Mouse (Mus musculus) hindlimb bud, embryonic 11.5 days (tissue): ENCODE data around the gene Tnfrsf13b.
A peak's percentile ranks its signal among the peaks of the same experiment; 100 is the strongest.
"Not testable (repeated sequence)": the region's sequence is repeated elsewhere in the genome, so short reads cannot be mapped to it uniquely, and the experiment has no call there.

ENCODE experiments used
- DNase-seq: peaks from one replicate; pipeline ENCODE4 v3.0.0-alpha.2; 2012; ENCODE audit warnings: low read depth, low spot score; ENCODE audit errors: extremely low spot score

Tnfrsf13b gene

DNA sequence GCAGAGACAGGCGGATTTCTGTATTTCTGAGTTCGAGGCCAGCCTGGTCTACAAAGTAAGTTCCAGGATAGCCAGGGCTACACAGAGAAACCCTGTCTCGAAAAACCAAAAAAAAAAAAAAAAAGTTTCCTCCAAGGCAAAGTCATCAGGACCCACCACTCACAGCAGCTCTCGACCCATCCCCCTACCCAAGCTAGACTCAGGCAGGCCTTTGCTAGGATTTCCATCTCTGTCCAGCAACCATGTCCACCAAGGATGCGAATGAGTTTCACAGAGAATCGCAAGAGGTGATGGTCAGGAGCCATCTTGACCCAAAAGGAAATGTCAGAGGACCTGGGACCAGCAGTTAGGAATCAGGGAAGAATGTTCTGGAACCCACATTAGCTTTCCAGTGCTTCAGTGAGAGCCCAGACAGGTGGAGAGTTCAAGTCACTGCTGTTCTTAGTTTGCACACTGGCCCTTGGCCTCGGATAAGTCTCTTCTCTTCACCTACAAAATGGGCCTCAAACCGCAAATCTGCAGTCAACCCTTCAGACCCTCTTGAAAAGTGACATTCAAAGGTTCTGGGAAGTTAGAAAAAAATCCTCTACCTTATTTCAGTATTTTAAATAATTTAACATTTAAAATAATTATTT is 983 bp downstream of the Tnfrsf13b start:
- no peak for DNase-seq

DNA sequence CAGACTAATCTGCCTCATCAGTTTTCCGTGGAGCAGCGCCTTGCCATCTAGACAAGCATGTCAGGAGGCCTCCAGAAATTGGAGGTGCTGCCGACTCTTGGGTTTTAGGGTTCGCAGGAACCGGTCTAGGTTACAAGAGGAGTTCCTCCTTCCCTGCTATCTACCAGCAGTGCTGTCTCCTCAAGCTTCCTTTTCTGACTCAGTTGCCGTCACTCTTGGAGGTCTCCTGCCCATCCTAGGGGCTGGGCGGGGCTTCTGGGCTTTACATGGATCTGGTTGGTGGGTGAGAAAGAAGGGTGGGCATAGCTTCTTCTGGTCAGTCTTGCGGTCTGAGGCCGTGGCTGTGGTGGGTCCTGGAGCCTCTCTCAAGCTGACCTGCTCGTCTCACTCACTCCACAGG is 2.8 kb downstream of the Tnfrsf13b start:
- DNase-seq: no peak

DNA sequence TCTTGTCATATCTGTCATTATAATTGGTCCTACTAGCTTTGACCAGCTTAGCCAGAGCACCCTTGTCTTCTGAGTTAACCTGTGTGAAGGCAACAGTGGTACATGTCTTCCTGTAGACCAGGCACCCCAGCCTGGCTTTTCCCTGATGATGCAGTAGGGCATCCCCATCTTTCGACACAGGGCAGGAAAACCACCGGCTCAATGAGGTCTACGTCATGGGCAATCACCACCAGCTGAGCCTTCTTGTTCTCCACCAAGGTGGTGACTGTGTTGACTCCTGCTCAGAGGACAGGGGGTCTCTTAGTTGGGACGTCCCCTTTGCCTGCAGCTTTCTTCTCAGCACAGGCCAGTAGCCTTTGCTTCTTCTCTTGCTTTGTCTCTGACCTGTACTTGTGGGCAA is 4.1 kb downstream of the Tnfrsf13b start:
- DNase-seq: not testable (repeated sequence)

DNA sequence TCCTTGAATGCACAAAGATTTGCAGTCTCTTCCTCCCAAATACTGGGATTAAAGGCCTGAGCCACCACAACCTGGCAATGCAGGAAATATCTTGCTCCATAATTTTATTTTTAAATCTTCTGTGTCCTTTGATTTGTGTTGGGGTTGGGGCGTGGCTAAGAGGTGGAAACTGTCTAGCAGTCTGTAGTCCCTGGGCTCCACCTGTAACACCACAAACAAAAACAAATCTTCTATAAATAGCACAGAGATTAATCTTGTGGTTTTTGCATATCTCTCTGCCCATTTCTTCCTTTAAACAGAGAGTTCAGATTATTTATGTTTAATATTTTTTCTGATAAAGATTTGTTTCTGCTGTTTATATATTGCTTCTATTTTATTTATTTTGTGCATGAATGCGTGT is 6.4 kb downstream of the Tnfrsf13b start:
- DNase-seq: no peak

DNA sequence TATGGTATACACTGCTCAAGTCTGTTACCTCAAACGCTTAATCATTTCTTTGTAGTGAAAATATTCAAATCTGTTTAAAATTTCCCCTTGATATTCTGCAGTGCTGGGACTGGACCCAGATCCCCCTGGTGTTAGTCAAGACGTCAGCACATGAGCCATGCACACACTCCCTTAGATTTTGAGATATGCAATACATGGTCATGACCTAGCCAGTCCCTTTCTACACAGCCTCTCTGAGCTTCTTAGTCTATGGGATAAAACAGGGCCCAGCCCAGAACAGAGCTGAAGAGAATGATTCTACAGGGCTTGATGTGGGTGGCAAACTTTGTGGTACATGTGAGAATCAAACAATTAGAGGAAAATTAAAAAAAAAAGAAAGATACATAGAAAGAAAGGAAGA is 15.1 kb downstream of the Tnfrsf13b start:
- no peak for DNase-seq

DNA sequence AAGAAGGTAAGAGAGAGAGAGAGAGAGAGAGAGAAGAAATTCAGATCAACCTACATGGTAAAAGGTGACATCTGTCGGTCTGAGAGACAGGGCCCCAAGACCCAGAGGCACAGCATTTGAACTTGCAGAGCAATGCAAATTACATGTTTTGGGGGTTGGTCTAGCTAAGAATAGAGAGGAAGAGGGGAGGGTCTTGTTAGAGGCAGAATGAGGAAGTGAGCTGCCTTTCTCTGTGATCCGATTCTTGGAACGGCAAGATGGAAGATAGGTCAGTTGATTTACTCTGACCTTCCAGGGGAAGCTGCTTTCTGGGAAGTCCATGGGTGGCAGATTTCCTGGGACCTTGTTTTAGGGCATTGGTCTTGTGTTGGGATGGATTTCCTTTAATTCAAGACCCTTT is 15.7 kb downstream of the Tnfrsf13b start:
- DNase-seq: no peak

DNA sequence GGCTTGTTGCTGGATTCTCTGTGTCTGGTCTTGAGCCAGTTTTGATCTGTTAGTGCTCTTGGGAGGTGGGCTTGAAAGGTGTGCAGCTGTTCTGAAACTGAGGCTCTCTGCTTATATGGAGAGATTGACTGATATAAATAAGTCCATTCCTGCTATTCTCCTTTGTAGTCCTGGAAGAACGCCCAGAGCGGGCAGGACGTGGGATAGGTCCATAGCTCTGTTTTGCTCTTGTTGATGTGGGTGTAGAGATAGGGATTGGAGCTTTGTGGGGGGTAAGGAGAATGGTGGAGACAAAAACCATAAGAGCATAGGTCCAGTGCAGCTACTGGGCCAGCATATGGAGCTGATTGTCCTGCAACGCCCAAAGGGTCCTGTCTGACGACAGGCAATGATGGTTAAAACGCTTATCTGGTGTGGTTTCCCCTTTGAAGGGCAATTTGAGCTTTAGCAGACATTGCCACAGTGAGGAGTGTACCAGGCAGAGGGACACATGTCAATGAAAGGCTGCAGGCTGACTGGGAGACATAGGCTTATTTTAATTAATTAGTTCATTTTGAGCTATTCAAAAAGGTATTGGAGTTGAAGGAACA is 16.5 kb downstream of the Tnfrsf13b start:
- DNase-seq: no peak

DNA sequence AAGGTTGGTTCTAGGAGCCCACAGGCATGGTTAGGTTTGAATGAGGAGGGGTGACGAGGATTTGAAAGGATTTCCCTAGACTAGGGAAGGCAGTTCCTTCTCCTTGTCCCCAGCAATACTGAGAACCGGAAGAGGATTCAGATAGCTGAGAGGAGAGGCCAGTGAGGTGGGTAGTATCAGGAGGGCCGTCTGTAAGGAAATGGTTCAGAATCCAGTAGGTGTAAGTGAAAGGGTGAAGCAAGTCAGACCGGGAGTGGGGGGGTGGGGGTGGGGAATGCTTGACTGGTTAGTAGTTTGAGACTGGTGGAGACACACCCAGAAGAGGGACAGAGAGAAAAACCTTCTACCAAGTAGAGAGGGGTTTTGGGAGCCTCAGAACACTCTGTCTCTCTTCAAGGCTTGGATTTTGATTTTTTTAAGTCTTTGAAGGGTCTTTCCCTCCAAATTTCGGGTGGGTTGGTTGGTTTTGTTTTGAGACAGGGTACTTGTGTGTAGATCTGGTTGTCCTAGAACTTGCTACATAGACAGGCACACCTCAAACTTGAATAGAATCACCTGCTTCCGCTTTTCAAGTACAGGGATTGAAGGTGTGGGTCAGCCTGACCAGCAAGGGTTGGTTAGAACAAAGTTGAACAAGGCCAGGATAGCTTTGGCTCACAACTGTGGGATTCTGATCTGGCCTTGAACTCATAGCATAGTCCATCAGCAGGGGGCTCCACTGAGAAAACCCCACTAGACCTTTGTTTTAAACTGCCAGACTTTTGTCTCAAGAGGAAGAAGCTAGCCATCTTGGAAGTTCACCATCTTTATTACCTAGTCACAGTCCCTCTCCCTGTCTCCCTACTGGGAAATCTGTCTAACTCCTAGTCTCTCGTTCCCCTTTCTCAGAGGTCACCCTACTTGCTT is 17.3 kb downstream of the Tnfrsf13b start:
- no peak for DNase-seq

DNA sequence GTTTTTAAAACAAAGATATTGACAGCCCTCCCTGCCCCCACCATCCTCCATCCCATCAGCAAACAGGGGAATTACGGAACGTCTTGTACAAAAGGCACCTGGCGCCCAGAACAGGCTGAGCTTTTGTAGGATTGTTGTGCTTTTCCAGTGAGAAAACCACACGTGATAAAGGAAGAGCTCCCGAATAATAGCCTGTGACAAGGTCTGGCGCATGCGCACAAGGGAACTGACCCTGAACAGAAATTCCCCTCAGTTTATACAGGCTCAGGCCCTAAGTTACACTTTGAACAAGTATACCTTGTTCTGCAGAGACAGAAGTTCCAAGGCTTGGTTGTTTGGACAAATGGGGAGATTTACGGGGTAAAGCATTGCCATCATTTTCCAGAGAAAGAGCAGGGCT is 19.0 kb downstream of the Tnfrsf13b start:
- DNase-seq: no peak

DNA sequence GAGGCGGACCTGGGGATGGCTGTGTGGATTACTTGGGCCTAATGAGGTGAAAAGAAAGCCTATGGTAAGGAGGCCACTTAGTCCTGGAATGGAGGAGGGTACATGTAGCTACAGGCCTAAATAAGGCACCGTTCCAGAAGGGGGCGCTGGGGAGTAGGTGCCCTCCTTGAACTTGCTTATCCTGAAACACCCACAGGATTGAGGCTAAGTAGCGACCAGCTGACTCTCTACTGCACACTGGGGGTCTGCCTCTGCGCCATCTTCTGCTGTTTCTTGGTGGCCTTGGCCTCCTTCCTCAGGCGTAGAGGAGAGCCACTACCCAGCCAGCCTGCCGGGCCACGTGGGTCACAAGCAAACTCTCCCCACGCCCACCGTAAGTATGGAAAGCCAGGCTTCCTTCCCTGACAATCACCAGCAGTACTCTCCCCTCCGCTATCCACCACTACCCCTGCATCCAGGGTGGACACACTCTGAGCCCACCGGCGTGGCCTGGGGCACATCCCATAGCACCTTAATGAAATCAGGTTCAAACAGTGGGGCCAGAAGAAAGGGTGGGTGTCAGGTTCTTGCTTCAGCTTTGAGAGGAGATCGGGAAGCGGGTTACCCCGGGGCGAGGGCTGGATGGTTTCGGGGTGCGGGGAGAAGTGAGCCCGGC is 20.2 kb downstream of the Tnfrsf13b start:
- peak; percentile 8 for DNase-seq

DNA sequence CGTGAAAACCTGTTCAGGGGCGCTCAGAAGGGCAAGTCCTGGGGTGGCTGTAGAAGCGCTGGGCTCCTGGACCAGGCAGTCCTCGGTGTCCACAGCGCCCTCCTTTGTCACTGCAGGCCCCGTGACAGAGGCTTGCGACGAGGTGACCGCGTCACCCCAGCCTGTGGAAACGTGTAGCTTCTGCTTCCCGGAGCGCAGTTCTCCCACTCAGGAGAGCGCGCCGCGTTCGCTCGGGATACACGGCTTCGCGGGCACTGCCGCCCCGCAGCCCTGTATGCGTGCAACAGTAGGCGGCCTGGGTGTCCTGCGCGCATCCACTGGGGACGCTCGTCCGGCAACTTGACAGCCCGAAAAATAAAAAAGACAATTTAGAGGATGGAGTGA is 20.7 kb downstream of the Tnfrsf13b start:
- DNase-seq: no peak

DNA sequence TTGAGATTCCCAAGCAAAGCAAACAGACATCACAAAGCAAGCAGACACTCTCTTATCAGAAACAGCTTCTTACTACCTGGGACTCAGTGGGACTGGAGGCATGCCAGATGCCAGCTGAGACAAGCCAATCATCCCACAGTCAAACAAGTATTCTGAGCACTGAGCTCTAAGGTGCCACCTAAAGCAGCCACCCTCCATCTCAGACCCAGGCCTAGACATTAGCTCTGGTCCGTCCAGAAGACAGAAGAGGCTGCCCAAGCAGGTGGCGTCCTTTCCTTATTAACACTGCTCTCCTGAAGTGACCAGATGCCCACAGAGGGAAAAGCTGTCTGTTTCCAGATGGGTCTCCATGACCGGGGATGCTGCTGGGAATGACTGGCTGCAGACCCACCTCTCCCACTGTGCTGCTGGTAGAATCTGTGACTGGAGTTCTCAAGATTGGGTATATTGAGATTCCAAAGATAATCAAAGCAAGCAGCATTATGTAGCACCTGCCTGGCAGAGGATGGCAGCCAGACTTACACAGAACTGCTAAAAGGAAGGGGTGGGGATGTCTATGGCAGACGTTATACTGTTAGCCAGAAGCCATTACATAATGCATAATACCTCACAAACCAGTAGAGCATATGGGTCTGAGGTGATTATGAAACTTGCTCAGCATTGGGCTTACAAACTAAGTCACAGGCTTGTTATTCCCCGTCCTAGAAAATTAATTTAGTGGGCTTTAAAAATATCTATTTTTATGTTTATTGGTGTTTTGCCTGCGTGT is 23.9 kb downstream of the Tnfrsf13b start:
- DNase-seq: no peak

DNA sequence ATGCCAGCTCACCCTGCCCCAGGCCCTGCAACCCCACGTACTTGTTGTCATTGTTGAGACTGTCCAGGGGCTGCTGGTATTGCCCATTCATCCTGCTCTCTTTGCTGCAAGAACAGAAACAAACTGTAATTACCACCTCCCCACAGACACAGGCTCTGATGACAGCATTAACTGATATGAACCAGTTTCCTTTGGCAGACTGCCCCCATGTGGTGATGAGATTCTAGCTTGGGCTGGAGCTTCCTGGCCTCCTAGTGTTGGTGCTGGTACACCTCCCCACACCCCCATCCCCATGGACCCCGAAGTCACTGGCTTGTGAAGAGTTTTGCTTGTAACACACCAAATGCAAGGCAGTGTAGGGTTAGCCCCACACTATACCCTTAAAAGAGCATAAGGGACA is 29.2 kb downstream of the Tnfrsf13b start:
- DNase-seq: no peak

DNA sequence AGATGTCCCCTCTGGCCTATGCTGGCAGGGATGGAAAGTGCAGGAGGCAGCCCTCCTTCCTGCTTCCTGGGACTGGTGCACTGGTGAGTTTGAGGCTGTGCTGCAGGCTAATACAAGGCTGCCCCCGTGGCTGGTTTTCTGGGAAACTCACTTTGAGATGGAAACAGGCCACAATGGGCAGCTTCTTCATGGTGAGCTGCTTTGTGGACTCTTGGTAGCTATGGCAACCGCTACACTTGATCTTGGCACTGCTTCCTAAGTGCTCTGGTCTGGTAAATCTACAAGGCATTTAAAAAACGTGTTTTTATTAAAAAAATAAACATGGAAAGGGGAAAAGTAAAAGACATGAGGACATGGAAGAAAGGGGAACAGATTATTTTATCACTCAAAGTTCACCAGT is 31.6 kb downstream of the Tnfrsf13b start:
- DNase-seq: no peak

DNA sequence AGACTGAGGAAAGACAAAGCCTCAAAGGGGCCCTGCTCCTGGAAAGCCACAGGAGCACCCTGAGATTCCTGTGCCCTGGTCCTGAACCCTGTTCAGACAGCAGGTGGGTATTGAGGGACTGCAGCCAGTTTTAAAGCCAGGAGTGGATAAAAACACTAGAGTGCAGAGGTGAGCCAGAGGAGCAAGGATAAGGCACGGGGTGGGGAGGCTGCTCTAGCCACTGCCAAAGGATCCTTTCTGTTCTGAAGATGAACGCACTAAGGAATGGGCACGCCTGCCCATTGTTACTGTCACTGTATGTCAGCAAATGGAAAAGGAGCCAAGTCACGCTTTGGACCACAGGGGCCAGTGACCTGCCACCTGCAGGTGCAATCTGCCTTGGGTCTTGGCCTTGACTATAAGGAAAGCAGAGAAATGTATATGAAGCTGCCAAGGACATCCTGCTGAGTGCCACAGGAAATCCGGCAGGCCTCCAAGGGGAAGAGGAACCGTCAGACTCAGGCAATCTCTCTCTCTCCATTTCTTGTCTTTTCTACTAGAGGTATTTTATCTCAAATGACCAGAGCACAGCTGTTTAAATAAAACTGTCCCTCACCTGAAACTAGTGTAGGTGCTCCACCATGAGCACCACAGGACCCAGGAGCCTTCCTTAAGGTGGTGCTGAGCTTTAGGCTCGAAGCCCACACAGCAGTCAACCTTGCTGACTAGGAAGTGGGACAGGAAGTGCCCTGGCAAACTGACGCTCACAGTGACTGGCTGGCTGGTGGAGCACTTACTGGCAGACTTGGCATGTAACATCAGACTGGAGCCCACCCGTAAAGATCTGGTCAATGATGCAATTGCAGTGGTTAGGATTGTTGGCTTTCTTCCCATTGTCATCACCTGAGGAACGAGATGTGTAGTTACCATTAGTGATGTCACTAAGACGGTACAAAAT is 33.5 kb downstream of the Tnfrsf13b start:
- DNase-seq: no peak

DNA sequence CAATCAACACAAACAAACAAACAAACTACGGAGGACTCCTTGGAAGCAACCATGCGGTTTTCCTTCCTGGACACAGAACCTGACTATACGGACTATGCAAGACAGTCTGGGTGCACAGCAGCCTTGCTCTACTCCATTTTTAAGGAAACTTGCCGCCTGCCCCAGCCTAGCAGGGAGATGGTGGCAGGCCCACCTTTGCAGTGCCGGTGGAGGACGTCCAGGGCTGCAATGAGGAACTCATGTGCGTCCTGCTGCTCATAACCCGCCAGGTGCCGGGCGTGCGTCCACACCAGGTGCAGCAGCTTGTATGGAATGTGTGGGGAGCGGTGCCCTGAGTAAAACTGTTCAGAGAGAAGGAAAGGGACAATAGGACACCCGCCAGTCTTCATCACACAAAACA is 34.6 kb downstream of the Tnfrsf13b start:
- DNase-seq: no peak

DNA sequence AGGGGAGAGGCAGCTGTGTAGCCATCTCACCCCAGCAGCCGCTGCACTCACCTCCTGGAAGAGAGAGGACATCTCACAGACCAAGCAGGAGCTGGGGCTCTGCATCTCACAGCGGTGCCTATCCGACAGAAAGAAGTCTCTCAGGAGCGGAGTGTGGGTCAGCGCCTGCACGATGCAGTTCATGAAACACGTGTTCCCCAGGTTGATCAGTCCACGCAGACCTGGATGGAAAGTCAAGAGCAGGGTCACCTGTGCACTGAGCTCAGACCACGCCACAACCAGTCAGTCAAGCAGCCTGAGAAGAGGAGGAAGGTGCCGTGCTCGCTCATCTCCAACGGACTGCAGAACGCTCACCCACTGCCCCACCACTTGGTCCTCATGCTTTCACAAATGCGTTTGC is 36.2 kb downstream of the Tnfrsf13b start:
- no peak for DNase-seq

DNA sequence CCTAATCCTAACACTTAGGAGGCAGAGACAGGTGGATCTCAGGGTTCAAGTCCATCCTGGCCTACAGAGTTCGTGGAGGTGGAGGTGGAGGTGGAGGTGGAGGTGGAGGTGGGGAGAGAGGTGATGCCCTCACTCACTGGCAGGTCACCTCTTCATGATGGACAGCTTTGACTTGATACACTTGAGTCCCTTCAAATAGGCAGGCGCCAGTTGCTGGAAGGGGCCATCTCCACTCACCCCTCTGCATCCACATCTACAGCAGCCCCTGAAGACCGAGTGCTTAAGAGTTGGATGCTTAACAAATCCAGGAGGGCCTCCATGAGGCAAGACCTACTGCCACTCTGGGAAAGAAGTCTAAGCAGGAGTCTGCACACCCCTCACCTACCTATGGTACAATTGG is 36.8 kb downstream of the Tnfrsf13b start:
- DNase-seq: no peak

DNA sequence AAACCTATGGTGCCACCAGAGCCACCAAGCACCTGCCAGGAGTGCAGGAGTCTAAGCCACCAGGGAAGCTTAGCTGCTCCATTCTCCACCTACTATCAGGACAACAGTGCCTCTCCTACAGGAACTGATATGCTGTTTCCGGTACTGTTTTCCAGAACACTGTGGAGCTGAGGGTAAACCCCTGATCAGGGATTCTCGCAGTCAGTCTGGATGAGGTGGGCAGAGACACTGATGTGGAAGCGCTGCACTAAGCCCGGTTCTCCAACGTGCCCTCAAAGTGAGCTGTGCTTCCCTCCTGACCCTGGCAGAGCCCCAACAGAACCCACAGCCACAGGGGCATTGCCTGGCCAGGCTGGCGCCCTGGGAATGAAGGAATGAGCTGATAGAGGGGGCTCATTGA is 37.8 kb downstream of the Tnfrsf13b start:
- no peak for DNase-seq

DNA sequence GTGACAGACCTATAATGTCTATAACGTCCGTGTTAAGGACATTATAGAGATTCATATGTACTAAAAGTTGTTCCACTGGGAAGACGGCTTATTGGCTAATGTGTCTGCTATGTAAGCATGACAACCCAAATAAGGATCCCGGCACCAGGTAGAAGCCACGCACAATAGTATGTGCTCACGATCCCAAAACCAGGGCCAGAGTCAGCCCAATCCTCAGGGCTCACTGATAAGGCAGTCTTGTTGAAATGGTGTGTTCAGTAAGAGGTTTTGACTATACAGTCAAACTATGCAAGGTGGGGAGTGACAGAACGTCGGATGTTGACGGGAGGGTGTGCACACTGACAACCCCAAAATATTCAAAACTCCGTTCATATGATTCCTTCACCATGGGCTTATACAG is 38.3 kb downstream of the Tnfrsf13b start:
- DNase-seq: no peak
